Mouse (Mus musculus): ENCODE results near the gene Vmp1. TPM values are rescaled to one million over a fixed set of nuclear protein-coding genes. Genes with fewer than 3 reads are reported as not detected.

Vmp1 gene
- polyA plus RNA-seq, 1 experiment from 2014 or later, result 89.4 TPM

DNA sequence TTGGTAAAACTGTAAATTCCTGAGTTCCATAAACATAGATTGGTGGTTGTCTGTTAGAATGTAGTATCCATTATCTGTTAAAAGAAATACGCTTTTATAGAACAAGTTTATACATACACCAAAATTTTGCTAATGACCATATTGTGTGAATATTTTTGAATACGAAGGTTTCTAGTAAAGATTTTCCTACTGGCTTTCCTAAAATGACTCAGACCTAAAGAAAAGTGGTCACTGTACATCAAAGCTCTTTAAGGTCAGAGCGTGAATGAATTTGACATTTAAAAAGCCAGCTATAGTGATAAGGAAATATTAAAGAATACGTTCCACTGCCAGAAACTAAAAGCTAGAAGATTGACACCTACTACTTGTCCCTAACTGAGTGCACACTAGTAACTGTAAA is 39.1 kb downstream of the Vmp1 start:
- no peaks in the 10 kb centered on the region; the same call in 1 of the 2 replicates for H3K36me3 ChIP-seq (ENCODE audit: control insufficient read depth, insufficient read depth, low read length)
- H3K27ac ChIP-seq (ENCODE audit: low read depth, low read length), result no peak overlapping the region
- H3K4me1 ChIP-seq (replicated peaks; ENCODE audit: control insufficient read depth, insufficient read depth, low read length), result no peaks in the 10 kb centered on the region
- H3K27me3 ChIP-seq (ENCODE audit: control insufficient read depth, insufficient read depth, low read length), result no peaks in the 10 kb centered on the region
- ATAC-seq (replicated peaks; ENCODE audit: low FRiP score), result no peak
- WGBS, result 94% methylated on average over 4 of the region's 4 CpGs
- H3K9ac ChIP-seq (ENCODE audit: low read length), result no peak overlapping the region
- H3K4me3 ChIP-seq (ENCODE audit: low read depth, low read length), result no peak overlapping the region
- H3K4me2 ChIP-seq (ENCODE audit: low read depth, low read length, severe bottlenecking), result no peak overlapping the region
- no peaks in the 10 kb centered on the region for H3K9me3 ChIP-seq (ENCODE audit: control insufficient read depth, low read length)
- DNase-seq (ENCODE audit: low spot score), result no peak

DNA sequence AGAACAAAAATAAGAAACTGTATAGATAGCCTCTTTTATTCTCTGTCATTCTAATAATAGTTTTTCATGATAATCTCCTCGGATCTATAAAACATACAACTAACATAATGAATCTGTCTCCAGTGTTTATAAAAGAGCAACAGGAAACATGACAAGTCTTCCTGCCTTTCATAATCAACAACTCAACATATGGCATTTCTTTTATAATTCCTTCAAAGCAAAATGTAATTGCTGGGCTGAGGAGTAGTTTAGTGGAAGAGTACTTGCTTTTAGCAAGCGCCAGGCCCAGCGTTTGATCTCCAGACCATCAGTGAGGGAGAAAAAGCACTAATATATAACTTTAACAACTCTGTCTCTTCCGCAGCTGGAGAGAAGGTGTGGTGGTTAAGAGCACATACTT is 41.9 kb downstream of the Vmp1 start:
- Histone ChIP-seq H3K9me3 (ENCODE audit: control insufficient read depth, low read length) (no peaks in the 10 kb centered on the region), H3K4me2 (ENCODE audit: low read depth, low read length, severe bottlenecking) (no peak overlapping the region), H3K4me3 (ENCODE audit: low read depth, low read length) (no peak overlapping the region), H3K9ac (ENCODE audit: low read length) (no peak overlapping the region), H3K4me1 (replicated peaks; ENCODE audit: control insufficient read depth, insufficient read depth, low read length) (no peaks in the 10 kb centered on the region), H3K36me3 (ENCODE audit: control insufficient read depth, insufficient read depth, low read length) (no peaks in the 10 kb centered on the region; the same call in 1 of the 2 replicates), H3K27ac (ENCODE audit: low read depth, low read length) (no peak overlapping the region), H3K27me3 (ENCODE audit: control insufficient read depth, insufficient read depth, low read length) (no peaks in the 10 kb centered on the region)
- 90% methylated on average over 4 of the region's 4 CpGs for WGBS
- DNase-seq (ENCODE audit: low spot score), result no peak
- no peak for ATAC-seq (replicated peaks; ENCODE audit: low FRiP score)

- 87% methylated on average over 2 of the region's 2 CpGs for WGBS
Observed at GRCm38 (mm10) chr11:86637697-86638096, 45.9 kb downstream of the Vmp1 start.

DNA sequence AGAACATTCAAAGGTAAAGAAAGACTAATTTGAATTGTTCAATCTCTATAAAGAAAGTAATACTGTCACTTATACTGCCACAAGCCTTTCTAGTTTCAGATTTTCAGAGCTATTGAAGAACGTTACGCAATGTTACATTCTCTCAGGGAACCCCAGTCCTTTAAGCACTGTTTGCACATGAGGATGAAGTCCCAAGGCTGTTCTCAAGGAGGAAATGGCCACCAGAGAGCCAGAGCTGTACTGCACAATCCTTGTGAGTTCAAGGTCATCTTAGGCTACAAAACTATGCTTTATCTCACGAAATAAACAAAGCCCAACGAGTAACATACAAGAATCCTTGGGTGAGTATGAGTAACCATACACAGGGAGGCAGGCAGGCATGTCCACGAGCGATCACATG is 49.2 kb downstream of the Vmp1 start:
- DNase-seq (ENCODE audit: low spot score) (no peak), ATAC-seq (replicated peaks; ENCODE audit: low FRiP score) (no peak)
- 94% methylated on average over 6 of the region's 6 CpGs for WGBS
- Histone ChIP-seq H3K36me3 (ENCODE audit: control insufficient read depth, insufficient read depth, low read length) (no peaks in the 10 kb centered on the region), H3K4me1 (replicated peaks; ENCODE audit: control insufficient read depth, insufficient read depth, low read length) (no peaks in the 10 kb centered on the region), H3K4me2 (ENCODE audit: low read depth, low read length, severe bottlenecking) (no peak overlapping the region), H3K9me3 (ENCODE audit: control insufficient read depth, low read length) (no peaks in the 10 kb centered on the region), H3K27ac (ENCODE audit: low read depth, low read length) (no peak overlapping the region), H3K27me3 (ENCODE audit: control insufficient read depth, insufficient read depth, low read length) (no peaks in the 10 kb centered on the region), H3K4me3 (ENCODE audit: low read depth, low read length) (no peak overlapping the region), H3K9ac (ENCODE audit: low read length) (no peak overlapping the region)

More at GRCm38 (mm10) chr11:86637697-86638096, 45.9 kb downstream of the Vmp1 start:
- Histone ChIP-seq H3K36me3 (ENCODE audit: control insufficient read depth, insufficient read depth, low read length) (no peaks in the 10 kb centered on the region), H3K27ac (ENCODE audit: low read depth, low read length) (no peak overlapping the region), H3K9me3 (ENCODE audit: control insufficient read depth, low read length) (no peaks in the 10 kb centered on the region), H3K27me3 (ENCODE audit: control insufficient read depth, insufficient read depth, low read length) (no peaks in the 10 kb centered on the region), H3K4me1 (replicated peaks; ENCODE audit: control insufficient read depth, insufficient read depth, low read length) (no peaks in the 10 kb centered on the region), H3K4me3 (ENCODE audit: low read depth, low read length) (no peak overlapping the region), H3K9ac (ENCODE audit: low read length) (no peak overlapping the region), H3K4me2 (ENCODE audit: low read depth, low read length, severe bottlenecking) (no peak overlapping the region)
- no peak for DNase-seq (ENCODE audit: low spot score)
- no peak for ATAC-seq (replicated peaks; ENCODE audit: low FRiP score)

- H3K36me3 ChIP-seq (ENCODE audit: control insufficient read depth, insufficient read depth, low read length), result no peaks in the 10 kb centered on the region
- 84% methylated on average over 7 of the region's 7 CpGs for WGBS
- no peaks in the 10 kb centered on the region for H3K9me3 ChIP-seq (ENCODE audit: control insufficient read depth, low read length)
- no peak overlapping the region for H3K9ac ChIP-seq (ENCODE audit: low read length)
- DNase-seq (ENCODE audit: low spot score), result no peak
- H3K27ac ChIP-seq (ENCODE audit: low read depth, low read length), result no peak overlapping the region
- no peak for ATAC-seq (replicated peaks; ENCODE audit: low FRiP score)
- H3K27me3 ChIP-seq (ENCODE audit: control insufficient read depth, insufficient read depth, low read length), result no peaks in the 10 kb centered on the region
- H3K4me2 ChIP-seq (ENCODE audit: low read depth, low read length, severe bottlenecking), result no peak overlapping the region
- H3K4me3 ChIP-seq (ENCODE audit: low read depth, low read length), result no peak overlapping the region
- H3K4me1 ChIP-seq (replicated peaks; ENCODE audit: control insufficient read depth, insufficient read depth, low read length), result no peaks in the 10 kb centered on the region
Observed at GRCm38 (mm10) chr11:86629941-86630340, 53.7 kb downstream of the Vmp1 start.

DNA sequence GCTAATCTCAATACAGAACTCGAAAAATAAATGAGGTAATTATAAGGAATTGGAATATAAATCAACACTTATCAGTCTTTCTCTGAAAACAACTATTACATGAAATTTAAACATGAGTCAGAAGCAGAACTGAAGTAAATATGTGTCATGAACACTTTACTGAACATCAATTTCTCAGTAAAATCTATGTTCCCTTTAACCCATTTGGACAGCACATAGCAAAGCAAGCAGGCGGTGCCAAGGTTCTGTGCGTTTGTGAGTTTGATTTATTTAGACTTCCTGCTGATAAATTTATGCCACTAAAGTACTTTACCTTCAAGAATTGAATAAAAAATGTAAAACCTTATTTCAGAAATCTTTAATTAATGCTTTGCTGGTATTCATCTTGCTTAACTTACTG is 54.2 kb downstream of the Vmp1 start:
- no peak for ATAC-seq (replicated peaks; ENCODE audit: low FRiP score)
- DNase-seq (ENCODE audit: low spot score), result no peak
- no peak overlapping the region for H3K27ac ChIP-seq (ENCODE audit: low read depth, low read length)
- H3K27me3 ChIP-seq (ENCODE audit: control insufficient read depth, insufficient read depth, low read length), result no peaks in the 10 kb centered on the region
- no peak overlapping the region for H3K9ac ChIP-seq (ENCODE audit: low read length)
- no peak overlapping the region for H3K4me2 ChIP-seq (ENCODE audit: low read depth, low read length, severe bottlenecking)
- H3K9me3 ChIP-seq (ENCODE audit: control insufficient read depth, low read length), result no peaks in the 10 kb centered on the region
- WGBS, result 92% methylated on average over 3 of the region's 3 CpGs
- no peak overlapping the region for H3K4me3 ChIP-seq (ENCODE audit: low read depth, low read length)
- H3K4me1 ChIP-seq (replicated peaks; ENCODE audit: control insufficient read depth, insufficient read depth, low read length), result no peaks in the 10 kb centered on the region
- no peaks in the 10 kb centered on the region for H3K36me3 ChIP-seq (ENCODE audit: control insufficient read depth, insufficient read depth, low read length)

DNA sequence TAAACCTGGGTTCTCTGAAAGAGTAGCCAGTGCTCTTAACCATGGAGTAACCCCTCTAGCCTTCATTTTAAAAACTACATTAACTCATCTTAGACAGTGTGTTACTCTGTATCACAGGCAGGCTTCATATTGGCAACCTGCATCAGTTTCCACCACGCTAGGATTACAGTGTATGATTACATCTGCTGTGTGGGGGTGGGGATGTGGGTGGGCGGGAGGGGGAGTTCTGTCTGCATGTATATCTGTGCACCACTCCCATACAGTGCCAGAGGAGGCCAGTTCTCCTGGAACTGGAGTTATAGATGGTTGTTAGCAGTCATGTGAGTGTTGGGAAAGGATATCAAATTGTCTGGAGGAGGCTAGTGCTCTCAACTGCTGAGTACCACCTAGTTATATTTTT is 55.2 kb downstream of the Vmp1 start:
- H3K27me3 ChIP-seq (ENCODE audit: control insufficient read depth, insufficient read depth, low read length), result no peaks in the 10 kb centered on the region
- WGBS, result 88% methylated on average over 2 of the region's 2 CpGs
- no peak overlapping the region for H3K9ac ChIP-seq (ENCODE audit: low read length)
- no peak overlapping the region for H3K27ac ChIP-seq (ENCODE audit: low read depth, low read length)
- H3K9me3 ChIP-seq (ENCODE audit: control insufficient read depth, low read length), result no peaks in the 10 kb centered on the region
- no peaks in the 10 kb centered on the region for H3K36me3 ChIP-seq (ENCODE audit: control insufficient read depth, insufficient read depth, low read length)
- H3K4me1 ChIP-seq (replicated peaks; ENCODE audit: control insufficient read depth, insufficient read depth, low read length), result no peaks in the 10 kb centered on the region
- no peak overlapping the region for H3K4me3 ChIP-seq (ENCODE audit: low read depth, low read length)
- ATAC-seq (replicated peaks; ENCODE audit: low FRiP score) (no peak), DNase-seq (ENCODE audit: low spot score) (no peak)
- no peak overlapping the region for H3K4me2 ChIP-seq (ENCODE audit: low read depth, low read length, severe bottlenecking)

- ATAC-seq (replicated peaks; ENCODE audit: low FRiP score) (no peak), DNase-seq (ENCODE audit: low spot score) (no peak)
- H3K4me1 ChIP-seq (replicated peaks; ENCODE audit: control insufficient read depth, insufficient read depth, low read length), result no peaks in the 10 kb centered on the region
- H3K9me3 ChIP-seq (ENCODE audit: control insufficient read depth, low read length), result no peaks in the 10 kb centered on the region
- no peak overlapping the region for H3K4me2 ChIP-seq (ENCODE audit: low read depth, low read length, severe bottlenecking)
- no peaks in the 10 kb centered on the region for H3K36me3 ChIP-seq (ENCODE audit: control insufficient read depth, insufficient read depth, low read length)
- H3K9ac ChIP-seq (ENCODE audit: low read length), result no peak overlapping the region
- no peak overlapping the region for H3K4me3 ChIP-seq (ENCODE audit: low read depth, low read length)
- H3K27me3 ChIP-seq (ENCODE audit: control insufficient read depth, insufficient read depth, low read length), result no peaks in the 10 kb centered on the region
- H3K27ac ChIP-seq (ENCODE audit: low read depth, low read length), result no peak overlapping the region
Observed at GRCm38 (mm10) chr11:86627649-86628048, 56.0 kb downstream of the Vmp1 start.

DNA sequence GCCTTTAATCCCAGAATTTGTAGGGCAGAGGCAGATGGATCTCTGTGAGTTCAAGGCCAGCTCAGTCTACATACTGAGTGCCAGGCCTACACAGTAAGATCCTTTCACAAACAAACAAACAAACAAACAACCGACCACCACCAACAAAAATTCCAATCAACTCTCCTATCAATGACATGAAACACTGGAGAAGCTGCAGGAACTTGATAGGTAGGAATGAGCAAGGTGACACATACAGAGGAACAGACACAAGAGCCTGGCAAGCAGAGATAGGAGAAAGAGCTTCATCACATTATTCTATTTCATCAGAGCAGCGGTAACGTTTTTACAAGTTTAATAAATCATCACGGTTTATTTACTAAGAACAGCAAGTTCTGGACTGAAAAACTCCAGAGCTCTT is 56.9 kb downstream of the Vmp1 start:
- no peaks in the 10 kb centered on the region for H3K9me3 ChIP-seq (ENCODE audit: control insufficient read depth, low read length)
- whole genome bisulfite sequencing, result 94% methylated on average over 4 of the region's 4 CpGs
- no peak overlapping the region for H3K9ac ChIP-seq (ENCODE audit: low read length)

More for the DNA sequence above, 56.9 kb downstream of the Vmp1 start:
- Histone ChIP-seq H3K4me3 (ENCODE audit: low read depth, low read length) (no peak overlapping the region), H3K36me3 (ENCODE audit: control insufficient read depth, insufficient read depth, low read length) (no peaks in the 10 kb centered on the region), H3K4me2 (ENCODE audit: low read depth, low read length, severe bottlenecking) (no peak overlapping the region), H3K27me3 (ENCODE audit: control insufficient read depth, insufficient read depth, low read length) (no peaks in the 10 kb centered on the region), H3K27ac (ENCODE audit: low read depth, low read length) (no peak overlapping the region), H3K4me1 (replicated peaks; ENCODE audit: control insufficient read depth, insufficient read depth, low read length) (no peaks in the 10 kb centered on the region)
- ATAC-seq (replicated peaks; ENCODE audit: low FRiP score), result no peak
- DNase-seq (ENCODE audit: low spot score), result no peak

Data from forebrain, embryonic 11.5 days (tissue).